Mouse (Mus musculus): ENCODE measurements around the gene Tmem198.

Tmem198 gene

DNA sequence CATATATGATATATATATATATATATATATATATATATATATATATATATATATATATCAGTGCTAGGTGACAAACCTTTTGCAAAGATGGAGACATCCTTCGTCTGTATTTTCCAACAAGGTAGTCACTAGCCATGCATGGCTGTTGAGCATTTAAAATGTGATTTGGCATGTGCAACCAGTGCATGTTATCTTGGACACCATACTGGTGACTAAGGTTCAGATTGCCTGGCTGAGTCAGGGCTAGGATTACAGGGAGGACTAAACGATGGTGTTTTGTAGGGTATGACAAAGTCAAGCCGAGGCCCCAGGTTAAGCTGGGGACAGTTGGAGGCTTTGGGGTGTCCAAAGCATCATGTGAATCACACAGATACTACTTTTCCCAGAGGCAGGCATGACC, 23.9 kb upstream of the Tmem198 start:
- no peak for DNase-seq (ENCODE audit: low spot score)

DNA sequence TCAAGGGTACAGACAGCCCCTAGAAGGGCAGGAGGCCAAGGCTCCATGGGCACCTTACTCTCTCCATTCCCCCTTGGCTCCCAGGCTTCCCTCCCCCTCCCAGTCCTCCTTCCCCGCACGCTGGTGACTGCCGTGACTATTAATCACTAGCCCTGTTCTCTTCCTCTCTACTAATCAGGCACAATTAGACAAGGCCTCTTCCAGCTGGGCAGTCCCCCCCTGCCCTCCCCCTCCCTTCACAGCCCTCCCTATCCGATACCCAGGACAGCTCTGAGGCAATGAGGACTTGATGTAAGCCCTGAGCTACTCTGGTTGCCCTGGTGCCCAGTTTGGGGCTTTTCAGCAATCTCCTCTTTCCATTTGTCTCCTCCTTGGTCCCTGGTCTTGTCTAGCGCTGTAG, 23.4 kb upstream of the Tmem198 start:
- no peak for DNase-seq (ENCODE audit: low spot score)

DNA sequence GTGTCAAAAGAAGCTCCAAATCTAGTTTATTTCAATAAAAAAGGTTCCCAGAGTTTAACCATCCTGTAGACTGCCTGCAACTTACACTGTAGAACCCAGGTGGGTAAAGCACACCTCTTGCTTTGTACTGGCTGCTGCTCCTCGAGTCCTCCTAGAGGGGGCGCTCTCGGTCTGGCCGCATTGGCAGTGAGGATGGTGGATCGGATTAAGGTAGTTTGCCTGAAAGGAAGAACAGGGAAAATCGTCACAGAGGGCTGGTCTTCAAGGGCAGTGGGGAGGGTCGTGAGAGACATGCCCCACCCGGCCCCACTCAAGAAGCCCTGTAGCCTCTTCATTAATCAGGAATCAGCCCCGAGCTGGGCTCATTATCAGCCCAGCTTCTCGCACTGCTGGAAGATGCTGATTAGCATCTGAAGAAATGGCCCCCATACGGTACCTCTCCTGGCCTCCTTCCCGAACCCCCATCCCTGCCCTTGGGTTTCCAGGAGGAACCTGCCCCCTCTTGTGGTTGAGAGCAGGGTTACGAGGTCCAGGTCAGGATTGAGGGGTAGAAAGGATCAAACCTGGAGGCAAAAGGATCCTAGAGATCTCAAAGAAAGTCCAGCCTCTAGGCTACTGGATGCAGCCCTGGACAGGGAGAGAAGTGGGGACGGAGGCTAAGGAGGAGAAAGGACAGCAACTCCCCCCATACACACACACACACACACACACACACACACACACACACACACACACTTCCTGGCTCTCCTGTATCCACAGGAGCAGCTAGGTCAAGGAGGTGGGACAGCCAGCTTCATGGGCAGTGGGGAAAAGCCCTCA, 22.4 kb upstream of the Tmem198 start:
- DNase-seq (ENCODE audit: low spot score) = no peak

DNA sequence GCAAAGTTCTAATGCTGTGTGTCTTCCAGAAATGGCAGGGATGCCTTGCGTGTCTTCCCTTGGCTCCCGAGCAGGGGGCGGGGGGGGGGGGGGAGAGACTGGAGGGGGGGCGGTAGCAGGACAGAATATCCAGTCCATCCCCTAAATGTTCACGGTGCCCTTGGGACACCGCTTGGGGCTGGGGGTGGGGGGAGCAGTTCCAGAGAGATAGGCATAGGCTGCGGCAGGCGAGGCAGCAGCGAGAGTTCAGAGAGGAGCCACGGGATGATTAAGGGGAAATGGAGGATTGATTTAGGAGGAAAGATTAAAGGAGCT, 21.7 kb upstream of the Tmem198 start:
- no peak for DNase-seq (ENCODE audit: low spot score)

DNA sequence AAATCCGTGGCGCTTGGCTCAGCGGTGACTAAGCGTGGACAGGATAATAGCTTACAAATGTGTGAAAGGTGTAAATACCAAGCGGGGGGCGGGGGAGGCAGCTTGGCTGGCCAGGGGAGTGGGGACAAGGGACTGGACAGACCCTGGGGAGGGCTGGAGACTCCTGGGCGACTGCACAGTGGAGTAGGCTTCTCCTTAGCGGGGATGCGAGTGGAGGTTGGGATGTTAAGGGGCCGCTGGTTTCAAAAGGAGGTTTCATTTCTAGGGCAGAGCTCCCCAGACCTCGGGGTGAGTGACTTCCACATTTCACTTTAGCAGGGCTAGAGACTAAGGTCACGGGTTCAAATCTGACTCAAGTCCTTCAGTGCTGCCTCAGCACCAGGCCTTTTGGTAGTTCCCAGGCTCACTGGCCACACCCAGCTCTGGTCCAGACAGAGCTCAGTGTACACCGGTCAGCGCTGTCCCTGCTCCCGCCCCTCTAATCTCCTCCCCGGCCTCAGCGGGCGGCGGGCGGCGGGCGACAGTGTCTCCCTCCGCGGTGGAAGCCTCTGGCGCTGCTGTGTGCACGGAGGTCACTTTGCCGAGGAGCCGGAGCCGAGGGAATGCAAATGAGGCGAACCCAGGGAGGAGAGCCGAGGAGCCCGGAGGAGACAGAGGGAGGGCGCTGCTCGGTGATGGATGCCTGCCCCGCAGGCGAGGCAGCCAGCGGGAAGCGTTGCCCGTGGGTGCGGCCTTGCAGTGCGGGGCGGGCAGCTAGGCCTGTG, 21.1 kb upstream of the Tmem198 start:
- no peak for DNase-seq (ENCODE audit: low spot score)

DNA sequence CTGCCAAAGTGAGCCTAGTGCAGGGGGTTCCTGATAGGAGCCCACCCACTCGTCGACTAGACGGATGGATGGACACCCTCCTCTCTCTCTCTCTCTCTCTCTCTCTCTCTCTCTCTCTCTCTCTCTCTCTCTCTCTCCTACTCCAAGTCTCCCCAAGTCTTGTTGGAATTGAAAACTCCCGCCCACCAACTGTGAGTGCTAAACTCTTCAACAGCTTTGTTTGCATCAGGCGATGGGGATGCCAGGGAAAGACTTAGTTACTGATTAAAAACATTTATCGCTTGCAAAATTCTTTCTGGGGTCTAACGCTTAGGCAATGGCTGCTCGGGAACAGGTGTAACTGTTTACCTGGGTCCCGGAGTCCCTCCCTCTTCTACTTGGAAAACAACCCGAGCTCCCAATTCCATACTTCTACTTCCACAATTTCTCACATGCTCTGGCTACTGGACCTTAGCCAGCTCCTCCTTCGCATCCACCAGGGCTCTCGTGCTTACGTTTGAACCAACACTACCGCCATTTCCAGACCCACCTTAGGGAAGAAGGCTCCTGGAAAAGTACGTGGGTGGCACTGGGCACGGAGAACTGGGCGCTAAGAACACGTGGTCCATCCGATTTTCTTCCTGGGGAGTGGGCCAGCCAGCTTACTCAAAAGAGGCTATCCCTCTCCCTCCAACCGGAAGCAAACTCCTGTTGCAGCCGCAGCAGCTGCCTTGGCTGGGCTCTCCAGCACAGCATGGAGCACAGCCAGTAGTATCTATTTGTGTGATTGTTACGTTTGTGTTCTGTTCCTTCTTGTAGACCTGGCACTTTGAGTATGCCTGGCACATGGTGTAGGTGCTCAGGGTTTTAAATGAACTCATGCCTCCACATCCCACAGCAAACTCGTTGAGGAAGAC, 20.3 kb upstream of the Tmem198 start:
- DNase-seq (ENCODE audit: low spot score) = no peak

DNA sequence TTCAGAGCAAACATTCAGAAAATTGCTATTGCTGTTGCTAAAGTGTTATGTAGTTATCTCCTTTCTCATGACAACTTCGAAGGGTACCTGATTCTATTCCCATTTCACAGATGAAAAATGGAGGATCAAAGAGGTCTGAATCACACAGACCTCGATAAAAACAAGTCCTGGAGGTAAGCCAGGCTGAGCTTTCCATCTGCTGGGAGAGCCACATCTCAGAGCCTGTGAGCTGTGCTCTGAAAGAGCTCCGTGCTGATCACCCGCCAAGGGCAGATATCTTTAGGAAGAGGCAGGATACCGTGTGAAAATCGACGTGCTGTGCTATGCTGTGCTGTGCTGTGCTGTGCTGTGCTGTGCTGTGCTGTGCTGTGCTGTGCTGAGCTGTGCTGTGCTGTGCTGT, 19.0 kb upstream of the Tmem198 start:
- no peak for DNase-seq (ENCODE audit: low spot score)

DNA sequence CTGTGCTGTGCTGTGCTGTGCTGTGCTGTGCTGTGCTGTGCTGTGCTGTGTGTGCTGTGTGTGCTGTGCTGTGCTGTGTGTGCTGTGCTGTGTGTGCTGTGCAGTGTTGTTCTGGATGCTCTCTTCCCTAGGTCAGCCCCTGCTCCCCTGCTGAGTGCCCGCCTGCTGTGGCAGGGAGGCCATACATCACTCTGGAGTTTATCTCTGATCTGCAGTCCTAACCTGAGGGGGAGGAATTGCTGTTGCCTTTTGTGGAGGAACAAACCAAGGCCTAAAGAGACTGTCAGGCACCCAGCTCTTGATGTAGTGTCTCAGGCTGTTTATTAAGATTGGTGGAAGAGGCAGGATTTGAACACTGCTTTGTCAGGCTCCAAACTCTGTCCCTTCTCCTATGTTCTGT, 16.7 kb upstream of the Tmem198 start:
- DNase-seq (ENCODE audit: low spot score) = no peak

DNA sequence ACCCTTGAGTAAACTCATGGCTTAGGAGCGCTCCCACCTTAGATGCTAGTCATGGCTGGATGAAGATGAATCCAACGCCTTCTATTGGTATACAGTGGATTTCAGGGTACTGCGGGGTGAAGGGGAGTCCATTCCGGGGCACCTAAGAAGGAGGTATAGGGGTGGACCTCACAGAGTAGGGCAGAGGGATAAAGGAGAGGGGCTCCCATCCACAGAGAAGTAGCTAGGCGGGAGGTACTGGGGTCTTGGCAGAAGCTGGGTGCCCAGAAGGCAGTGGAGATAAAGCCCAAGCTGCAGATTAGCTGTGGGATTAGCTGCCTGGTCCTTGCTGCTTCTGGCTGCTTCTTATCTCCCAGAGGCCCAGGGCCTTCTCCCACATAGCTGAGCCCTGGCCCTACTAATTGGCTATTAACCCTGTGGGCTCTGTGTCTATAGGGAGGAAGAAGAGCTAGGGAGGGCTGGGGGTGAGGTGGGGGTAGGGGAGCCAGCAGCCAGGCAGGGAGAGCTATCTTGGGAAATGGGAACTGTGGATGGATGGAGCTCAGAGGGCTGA, 15.6 kb upstream of the Tmem198 start:
- no peak for DNase-seq (ENCODE audit: low spot score)

DNA sequence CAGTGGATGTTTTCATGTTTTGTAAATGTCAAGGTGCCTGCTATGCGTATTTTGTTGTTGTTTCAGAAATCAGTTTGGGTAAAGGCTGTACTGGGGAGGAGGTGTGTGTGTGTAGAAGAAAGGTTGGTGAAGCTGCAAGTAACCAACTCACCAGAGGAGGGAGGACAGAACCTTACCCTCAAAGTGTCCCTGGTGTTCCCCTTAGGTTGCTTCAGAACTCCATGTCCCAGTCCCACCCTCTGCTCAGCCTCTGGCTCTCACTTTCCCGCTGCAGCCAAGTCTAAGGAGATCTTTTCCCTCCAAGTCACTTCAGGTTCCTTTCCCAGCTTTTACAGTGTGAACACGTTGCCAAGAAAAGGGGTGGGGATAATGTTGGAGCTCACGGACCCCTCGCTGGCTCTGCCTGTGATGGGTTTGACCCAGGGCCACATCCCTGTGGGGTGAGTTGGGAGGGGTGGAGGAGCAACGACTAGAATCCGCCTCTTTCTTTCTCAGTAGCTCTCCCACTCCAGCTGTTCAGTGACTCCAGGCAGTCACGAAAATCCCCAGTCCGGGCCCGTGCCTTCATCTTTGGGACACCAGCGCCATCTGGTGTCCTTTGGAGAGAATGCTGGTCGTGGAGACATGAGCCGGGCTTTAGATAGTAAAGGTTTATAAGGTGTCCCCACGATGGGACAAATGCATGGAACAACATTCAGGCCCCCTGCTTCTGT, 12.0 kb upstream of the Tmem198 start:
- peak; percentile 70 for DNase-seq (ENCODE audit: low spot score)

DNA sequence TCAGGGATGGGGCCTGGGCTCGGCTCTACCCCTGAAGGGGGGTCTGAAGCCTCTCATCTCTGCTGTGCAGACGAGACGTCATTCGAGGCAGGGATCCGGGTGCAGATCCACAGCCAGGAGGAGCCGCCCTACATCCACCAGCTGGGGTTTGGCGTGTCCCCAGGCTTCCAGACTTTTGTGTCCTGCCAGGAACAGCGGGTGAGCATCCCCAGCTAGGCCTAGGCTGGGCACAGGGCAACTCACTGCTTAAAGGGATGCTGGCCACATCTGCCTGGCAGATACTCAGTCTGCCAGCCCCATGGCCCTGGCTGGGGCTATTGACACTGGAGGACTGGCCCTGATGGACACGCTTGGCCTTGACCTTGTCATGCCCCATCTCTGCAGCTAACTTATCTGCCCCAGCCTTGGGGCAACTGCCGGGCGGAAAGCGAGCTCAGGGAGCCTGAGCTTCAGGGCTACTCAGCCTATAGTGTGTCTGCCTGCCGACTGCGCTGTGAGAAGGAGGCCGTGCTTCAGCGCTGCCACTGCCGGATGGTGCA, 10.0 kb upstream of the Tmem198 start:
- DNase-seq (ENCODE audit: low spot score) = peak; percentile 73

DNA sequence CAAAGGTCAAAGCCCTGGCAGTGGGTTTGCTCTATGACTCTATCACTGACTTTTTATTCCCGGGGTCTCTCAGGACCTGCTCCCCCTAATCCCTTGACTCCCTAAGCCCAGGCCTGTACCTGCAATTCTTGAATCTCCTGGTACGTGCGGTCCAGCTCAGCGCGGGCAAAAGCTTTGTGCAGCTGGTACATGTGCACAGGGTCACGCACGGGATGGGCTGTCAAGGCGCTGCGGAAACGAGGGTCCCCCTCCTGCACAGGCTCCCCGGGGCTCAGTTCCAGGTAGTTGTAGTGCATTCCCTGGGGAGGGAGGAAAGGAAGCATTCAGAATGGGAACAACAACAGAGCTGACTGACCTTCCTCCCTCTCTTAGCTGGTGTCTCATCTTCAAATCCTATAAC, 2.9 kb upstream of the Tmem198 start:
- no peak for DNase-seq (ENCODE audit: low spot score)

DNA sequence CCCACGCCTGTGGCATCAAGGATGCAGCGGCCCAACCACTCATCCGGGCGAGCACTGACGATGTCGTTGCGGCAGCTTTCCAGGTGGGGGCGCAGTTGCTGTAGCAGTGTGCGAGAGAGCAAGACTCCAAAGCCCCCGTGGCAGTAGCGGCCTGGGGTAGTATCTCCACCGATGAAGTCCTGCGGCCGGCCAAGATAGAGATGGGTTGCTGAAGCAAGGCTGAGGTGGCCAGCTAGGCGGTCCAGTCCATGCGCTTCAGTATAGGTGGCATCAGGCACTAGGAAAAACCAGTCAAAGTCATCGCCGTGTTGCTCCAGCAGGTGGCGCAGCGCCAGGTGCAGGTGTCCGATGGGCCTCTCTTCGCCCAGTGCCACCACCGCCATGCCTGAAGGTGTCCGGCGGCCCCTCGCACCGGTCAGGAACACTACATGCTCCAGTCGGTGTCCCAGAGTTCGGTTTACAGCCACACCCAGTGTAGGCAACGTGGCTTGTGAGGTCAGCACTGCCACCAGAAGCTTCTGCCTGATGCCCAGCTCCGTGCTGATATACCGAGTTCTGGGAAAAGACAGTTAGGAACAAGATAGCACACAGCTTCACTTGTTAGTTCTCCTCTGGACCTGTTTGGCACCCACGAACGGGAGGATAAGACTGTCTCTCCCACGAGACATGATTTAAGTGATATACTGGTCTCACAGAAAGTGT, 1.9 kb upstream of the Tmem198 start:
- peak; percentile 84 for DNase-seq (ENCODE audit: low spot score)

DNA sequence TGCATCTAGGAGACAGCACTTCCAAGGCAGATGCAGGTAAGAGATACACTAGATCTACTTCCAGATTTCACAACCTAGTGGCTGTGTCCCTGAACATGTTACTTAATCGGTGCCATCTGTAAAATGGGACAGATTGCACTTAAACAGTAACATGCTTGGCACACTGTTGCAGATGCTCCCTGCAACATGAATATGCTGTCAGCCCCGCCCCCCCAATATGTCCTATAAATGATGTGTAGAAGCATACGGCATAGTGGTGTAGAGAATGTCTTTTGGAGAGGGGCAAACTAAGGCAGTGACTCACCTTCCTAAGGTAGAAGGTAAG, 1.4 kb upstream of the Tmem198 start:
- no peak for DNase-seq (ENCODE audit: low spot score)

DNA sequence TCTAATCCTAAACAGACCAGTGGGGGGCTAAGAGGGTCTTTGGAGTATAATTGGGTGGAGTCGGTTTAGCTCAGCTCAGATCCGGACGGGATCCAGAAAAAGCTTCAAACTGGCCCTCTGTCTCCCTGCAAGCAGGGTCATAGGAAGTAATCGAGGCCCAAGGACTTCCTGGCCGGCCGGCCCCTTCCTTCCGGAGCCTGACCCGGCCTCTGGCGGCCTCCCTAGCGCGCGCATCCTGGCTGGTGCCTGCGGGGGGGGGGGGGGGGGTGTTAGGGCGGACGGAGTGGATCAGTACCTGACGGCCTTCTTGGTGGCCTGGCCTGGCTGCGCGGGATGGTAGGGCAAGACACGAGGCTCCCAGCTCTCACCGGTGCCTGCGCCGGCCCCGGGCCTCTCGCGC, 835 bp upstream of the Tmem198 start:
- DNase-seq (ENCODE audit: low spot score) = peak; percentile 61

DNA sequence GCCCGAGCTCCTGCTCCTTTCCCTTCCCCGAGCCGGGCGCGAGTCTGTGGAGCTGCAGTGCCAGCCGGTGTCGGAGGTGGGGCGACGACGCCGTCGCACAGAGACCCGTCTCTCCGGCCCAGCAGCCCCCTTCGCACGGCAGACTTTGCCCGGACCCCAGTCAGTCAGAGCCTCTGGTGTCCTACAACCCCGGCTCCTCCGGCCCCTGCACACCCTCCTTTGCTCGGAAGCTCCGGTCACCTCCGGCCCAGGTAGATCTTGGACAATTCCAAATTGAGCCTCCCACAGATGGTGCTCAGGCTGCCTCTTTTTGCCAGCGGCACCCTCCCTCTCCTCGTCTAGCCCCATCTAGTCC, 280 bp downstream of the Tmem198 start:
- DNase-seq (ENCODE audit: low spot score) = no peak

DNA sequence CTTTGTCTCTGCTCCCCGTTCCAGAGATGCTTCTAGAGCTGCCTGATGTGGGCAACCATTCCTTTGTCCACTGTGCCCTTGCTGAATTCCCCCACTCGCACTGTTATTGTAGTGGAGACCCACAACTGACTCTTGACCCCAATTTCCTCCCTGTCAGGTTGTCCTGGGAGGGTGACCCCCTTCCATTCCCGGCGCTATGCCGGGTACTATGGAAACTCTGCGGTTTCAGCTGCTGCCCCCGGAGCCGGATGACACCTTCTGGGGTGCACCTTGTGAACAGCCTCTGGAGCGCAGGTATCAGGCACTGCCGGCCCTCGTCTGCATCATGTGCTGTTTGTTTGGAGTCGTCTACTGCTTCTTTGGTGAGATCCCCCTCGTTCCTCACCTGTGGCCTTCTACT, 704 bp downstream of the Tmem198 start:
- DNase-seq (ENCODE audit: low spot score) = no peak

DNA sequence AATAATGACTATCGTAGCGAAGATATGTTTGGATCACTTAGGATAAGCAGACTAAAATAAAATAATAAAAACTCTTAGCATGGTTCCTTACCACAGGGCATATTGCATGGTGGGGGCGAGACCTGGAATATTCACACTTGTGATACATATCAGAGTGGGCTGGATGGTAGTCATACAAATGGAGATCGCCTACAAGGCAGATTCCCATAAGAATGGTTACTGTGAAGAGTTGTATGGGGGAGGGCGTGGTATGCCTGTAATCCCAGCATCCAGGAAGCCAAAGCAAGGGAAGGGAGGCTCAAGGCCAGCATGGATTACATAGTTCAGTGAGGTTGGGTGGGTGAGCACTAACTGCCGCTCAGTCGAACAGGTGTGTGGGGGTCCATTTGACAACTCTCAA, 1.4 kb downstream of the Tmem198 start:
- DNase-seq (ENCODE audit: low spot score) = no peak

DNA sequence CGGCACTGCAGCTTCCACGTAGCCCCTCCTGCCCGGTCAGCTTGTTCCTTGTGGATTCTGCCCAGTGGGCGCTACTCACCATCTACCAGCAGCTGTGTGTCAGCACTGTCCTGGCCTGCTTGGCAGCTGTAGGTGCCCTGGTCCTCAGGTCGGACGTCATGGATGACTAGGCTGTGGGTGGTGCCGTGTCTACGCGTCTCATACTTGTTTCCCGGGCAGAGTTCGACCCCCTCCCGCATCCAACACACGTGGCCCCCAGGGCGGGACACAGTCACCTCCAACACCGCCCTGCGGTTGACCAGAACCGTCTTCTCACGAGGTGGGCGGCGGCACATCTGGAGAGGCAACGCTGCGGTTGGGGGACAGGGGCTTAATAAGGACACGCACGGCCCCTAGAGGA, 7.2 kb downstream of the Tmem198 start:
- no peak for DNase-seq (ENCODE audit: low spot score)

DNA sequence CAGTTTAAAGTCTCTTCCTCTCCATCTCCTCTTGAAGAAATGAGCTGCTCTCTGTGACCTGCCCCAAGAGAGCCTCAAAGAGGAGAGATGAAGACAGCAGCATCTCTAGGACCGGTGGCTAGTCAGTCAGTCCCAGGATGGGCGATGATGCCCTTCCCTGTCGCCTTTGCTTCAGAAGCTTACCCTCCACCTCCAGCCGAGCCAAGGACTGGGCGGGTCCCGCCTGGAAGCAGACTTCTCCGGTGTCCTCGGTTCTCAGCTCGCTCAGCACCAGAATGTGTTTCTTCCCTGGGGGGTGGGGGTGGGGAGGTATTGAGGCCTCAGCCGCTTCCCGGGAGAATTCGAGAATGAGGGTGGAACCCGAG, 7.7 kb downstream of the Tmem198 start:
- DNase-seq (ENCODE audit: low spot score) = no peak

All from testis, postnatal 14 days (tissue).